Mouse (Mus musculus): ENCODE results near the gene Slc25a39.

- no peak for TF ChIP-seq CTCF (conservative IDR thresholded peaks at IDR 0.05; ENCODE audit: insufficient read depth, insufficient read length, low read depth, low read length)
- no peak for TF ChIP-seq POLR2A (IDR thresholded peaks at IDR 0.05; ENCODE audit: low read depth, low read length)
Measured at GRCm38 (mm10) chr11:102399107-102399506, 8.6 kb downstream of the Slc25a39 start.

All from kidney, adult 2 months (tissue).